Mouse (Mus musculus): Measurements from ENCODE around the gene Cit.
A peak's percentile ranks its signal among the peaks of the same experiment; 100 is the strongest.

Gene Cit

GRCm38 (mm10) chr5:115917960-115918359 is 72.9 kb downstream of the Cit start:
- no peak for DNase-seq (ENCODE audit: low spot score)

- no peak for DNase-seq (ENCODE audit: low spot score)
Observed at GRCm38 (mm10) chr5:115918597-115919351, 73.7 kb downstream of the Cit start.

- DNase-seq (ENCODE audit: low spot score) = no peak
Observed at GRCm38 (mm10) chr5:115921990-115922389, 76.9 kb downstream of the Cit start.

GRCm38 (mm10) chr5:115924946-115925345 is 79.9 kb downstream of the Cit start:
- DNase-seq (ENCODE audit: low spot score) = no peak

GRCm38 (mm10) chr5:115928786-115929507 is 83.9 kb downstream of the Cit start:
- no peak for DNase-seq (ENCODE audit: low spot score)

- no peak for DNase-seq (ENCODE audit: low spot score)
Observed at GRCm38 (mm10) chr5:115932325-115932724, 87.2 kb downstream of the Cit start.

- DNase-seq (ENCODE audit: low spot score) = no peak
Observed at GRCm38 (mm10) chr5:115936851-115937250, 91.8 kb downstream of the Cit start.

GRCm38 (mm10) chr5:115937566-115937965 is 92.5 kb downstream of the Cit start:
- DNase-seq (ENCODE audit: low spot score) = no peak

- DNase-seq (ENCODE audit: low spot score) = no peak
Observed at GRCm38 (mm10) chr5:115938999-115939398, 93.9 kb downstream of the Cit start.

- no peak for DNase-seq (ENCODE audit: low spot score)
Observed at GRCm38 (mm10) chr5:115942389-115942788, 97.3 kb downstream of the Cit start.

GRCm38 (mm10) chr5:115944791-115945490 is 99.9 kb downstream of the Cit start:
- DNase-seq (ENCODE audit: low spot score) = no peak

- DNase-seq (ENCODE audit: low spot score) = no peak
Observed at GRCm38 (mm10) chr5:115947622-115948353, 102.7 kb downstream of the Cit start.

- no peak for DNase-seq (ENCODE audit: low spot score)
Observed at GRCm38 (mm10) chr5:115950936-115951335, 105.9 kb downstream of the Cit start.

GRCm38 (mm10) chr5:115953173-115953572 is 108.1 kb downstream of the Cit start:
- DNase-seq (ENCODE audit: low spot score) = no peak

- peak; percentile 64 for DNase-seq (ENCODE audit: low spot score)
Observed at GRCm38 (mm10) chr5:115954084-115954483, 109.0 kb downstream of the Cit start.

- peak; percentile 63 for DNase-seq (ENCODE audit: low spot score)
Observed at GRCm38 (mm10) chr5:115954549-115954948, 109.5 kb downstream of the Cit start.

- no peak for DNase-seq (ENCODE audit: low spot score)
Observed at GRCm38 (mm10) chr5:115955131-115955530, 110.1 kb downstream of the Cit start.

GRCm38 (mm10) chr5:115956048-115956447 is 111.0 kb downstream of the Cit start:
- no peak for DNase-seq (ENCODE audit: low spot score)

GRCm38 (mm10) chr5:115957177-115957576 is 112.1 kb downstream of the Cit start:
- no peak for DNase-seq (ENCODE audit: low spot score)

- no peak for DNase-seq (ENCODE audit: low spot score)
Observed at GRCm38 (mm10) chr5:115958344-115958743, 113.3 kb downstream of the Cit start.

GRCm38 (mm10) chr5:115958814-115959213 is 113.7 kb downstream of the Cit start:
- DNase-seq (ENCODE audit: low spot score) = no peak

GRCm38 (mm10) chr5:115961809-115962208 is 116.7 kb downstream of the Cit start:
- DNase-seq (ENCODE audit: low spot score) = no peak

Measured in ovary, adult 18-20 months (tissue).